Mouse (Mus musculus) Muller cell, postnatal 12 days (primary cell): ENCODE results near the gene Fam71d.

Experiments used
- DNase-seq: peaks from one replicate; pipeline ENCODE4 v3.0.0-alpha.2; 2015; ENCODE audit errors: inconsistent ontology term

Fam71d gene

GRCm38 (mm10) chr12:78691325-78691724, at the start of gene Fam71d:
Gene Fam71d (plus strand): TSS chr12:78691535.
- DNase-seq: peak; percentile 8

- peak; percentile 7 for DNase-seq
Observed at GRCm38 (mm10) chr12:78643691-78644090, 47.6 kb upstream of the Fam71d start.

DNA sequence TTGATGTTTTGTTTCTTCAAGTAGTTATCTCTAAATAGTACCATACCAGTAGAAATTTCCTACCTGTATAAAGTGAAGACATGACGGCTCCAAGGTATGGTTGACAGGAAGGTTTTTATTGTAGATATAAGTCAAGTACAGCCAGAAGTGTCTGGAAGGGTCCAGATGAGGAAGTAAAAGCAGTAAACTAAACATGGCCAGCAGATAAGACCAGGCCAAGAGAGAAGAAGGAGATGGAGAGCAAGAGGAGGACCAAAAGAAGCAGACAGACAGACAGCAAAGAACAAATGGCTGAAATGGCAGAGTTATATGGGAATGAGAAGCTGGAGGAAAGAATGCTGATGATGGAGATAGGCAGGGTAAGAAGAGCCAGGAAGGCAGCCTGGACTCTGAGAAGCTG, 46.1 kb upstream of the Fam71d start:
- no peak for DNase-seq

DNA sequence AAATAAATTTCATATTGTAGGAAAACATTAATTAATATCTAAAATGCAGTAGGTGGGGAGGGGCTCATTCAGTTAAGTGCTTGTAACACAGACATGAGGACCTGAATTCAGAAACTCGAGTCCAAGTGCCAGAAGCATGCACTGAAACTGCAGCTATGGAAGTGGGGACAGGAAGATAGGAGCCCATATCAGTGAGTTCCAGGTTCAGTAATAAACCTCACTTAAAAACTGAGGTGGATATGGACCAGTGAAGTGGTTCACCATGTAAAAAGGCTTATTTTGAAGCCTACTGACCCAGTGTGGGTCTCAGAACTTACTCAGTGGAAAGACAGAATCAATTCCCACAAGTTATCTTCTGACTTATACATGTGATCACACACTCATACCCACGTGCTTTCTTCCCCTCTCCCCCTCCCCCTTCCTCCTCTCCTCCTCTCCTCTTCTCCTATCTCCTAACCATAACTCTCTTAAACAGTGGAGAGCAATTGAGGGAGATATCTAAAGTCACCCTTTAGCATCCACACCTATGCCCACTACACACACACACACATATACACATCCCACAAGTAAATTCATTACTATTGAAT, 31.5 kb upstream of the Fam71d start:
- no peak for DNase-seq

DNA sequence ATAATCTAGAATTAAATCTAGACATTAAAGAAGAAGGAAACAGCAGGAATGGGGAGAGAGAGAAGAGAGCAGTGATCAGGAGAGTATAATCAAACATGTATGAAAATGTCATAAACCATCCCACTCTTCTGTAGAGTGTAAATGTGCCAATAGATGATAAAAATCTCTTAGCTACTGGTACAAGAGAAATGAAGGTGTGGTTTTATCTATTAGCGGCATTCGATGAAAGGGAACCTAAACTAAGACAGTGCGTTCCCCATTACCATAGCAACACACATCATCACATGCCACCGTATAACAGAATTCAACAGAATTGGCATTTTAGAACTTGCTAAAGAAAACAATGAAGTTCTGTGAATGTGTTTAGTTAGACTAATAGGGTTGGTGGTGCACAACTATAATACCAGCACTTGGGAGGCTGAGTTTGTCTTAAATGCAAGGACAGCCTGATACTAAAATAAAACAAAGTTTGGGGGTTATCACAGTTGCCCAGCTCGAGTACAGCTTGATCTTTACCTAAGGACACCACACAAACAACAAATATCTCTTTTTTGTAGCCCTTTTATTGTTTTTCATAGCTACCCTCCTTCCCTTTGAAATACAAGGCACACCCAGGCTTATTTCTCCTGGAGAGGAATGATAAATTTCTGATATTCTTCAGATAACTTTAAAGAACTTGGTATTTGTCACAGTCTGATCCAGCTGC, 13.1 kb upstream of the Fam71d start:
- DNase-seq: no peak

DNA sequence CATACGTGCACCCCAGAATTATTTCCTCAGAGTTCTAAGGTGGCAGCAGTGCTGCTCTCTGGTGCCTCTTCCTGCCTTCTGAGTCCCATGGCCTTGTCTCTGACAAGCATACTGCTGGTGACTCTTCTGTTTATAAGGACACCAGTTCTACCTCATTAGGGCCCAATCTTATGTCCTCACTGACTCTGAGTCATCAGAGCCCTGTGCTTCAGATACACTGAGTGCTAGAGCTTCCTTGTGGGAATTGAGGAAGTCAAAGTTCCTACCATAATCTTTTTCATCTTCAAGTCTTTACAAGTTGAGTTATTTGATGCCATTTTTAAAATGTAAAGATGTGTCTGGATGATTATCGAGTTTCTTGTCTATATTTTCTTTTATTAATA, 12.5 kb upstream of the Fam71d start:
- no peak for DNase-seq

DNA sequence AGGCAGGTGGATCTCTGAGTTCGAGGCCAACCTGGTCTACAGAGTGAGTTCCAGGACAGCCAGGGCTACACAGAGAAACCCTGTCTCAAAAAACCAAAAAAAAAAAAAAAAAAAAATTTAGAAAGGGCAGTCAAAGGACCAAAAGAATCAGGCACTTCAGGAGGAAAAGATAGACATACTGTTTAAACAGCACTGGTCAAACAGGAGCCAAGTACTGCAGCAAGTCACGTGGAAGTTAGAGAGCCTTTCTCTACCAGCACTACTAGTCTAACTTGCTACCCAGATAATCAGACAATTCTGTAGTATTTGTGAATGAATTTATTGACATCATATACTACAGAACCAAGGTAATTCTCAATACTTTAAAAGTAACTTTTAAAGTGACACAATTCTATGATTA, 10.3 kb upstream of the Fam71d start:
- DNase-seq: no peak

GRCm38 (mm10) chr12:78682279-78682678, 9.1 kb upstream of the Fam71d start:
- no peak for DNase-seq

DNA sequence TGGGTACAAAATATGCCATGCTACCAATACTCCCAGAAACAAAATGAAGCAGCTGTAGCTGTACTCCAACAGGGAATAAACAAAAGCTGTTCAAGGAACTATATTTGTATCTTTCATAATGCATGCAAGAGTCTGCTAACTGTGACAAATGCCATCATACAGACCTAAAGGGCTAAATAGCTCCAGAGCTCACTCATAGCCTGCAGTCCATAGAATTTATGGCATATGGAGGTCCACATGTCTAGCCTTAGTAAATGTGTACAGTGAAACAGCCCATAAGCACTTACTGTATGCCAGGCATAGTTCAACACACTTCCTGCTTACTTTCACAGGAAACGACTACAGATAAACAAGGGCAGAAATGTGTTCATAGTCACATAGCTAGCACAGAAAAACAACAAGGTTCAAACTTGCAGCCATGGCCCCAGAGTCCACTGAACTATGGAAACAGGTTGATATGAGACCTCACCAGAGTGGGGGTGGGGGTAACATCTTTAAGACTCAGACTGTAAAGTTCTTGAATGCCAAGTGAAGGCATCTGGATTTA, 5.6 kb upstream of the Fam71d start:
- no peak for DNase-seq

GRCm38 (mm10) chr12:78688876-78689275, 2.5 kb upstream of the Fam71d start:
- no peak for DNase-seq

DNA sequence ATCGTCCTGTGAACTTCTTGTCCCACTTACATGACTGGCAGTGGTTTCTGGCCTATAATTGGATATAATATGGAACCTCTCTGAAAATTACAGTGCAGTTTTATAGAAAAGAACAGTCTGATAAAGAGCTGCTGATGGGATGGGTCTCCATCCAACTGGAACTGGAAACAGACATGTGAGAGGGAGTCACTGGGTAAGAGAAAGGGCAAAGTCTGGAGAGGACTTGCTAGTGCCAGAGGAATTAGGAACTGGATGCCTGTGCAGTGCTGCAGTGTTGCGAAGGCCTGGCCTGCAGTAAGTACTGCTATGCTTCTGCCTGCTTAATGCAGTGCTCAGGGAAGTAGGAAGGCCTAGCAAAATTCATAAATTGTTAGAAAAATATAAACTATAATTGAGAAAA, 1.9 kb downstream of the Fam71d start:
- DNase-seq: no peak

DNA sequence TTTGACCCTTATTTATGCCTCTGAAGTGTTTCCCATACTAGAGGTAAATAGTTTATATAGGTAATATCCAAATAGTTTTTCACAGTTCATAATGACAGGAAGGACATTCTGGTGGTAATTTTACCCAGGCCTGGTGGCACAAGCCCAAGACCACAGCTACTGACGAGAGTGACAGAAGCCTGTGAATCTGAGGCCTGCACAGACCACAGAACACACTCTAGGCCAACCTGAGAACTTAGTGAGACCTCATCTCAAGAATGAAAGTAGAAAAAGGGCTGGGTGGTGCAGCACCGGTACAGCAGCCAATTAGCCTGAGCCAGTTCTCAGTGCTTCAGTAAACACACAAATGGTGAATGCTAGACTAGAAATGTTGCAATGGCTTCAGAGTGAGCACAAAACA, 26.4 kb downstream of the Fam71d start:
- DNase-seq: no peak

DNA sequence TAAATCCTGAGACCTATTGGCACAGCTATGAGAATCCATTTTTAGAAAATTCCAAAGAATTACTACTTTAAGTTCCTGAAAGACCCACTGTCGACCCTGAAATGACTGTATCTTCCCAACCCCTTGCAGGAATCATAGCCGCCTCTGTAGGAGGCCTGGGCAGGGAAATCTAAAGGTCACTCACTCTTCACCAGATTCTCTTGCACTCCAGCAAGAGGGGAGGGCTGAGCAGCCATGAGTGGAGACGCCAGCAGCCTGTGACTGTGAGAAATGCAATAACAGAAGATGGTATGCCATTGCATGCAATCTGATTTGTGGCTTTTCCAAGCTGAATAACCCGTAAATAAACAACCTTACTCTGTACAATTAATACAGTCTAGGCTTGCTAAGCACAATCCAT, 36.4 kb downstream of the Fam71d start:
- DNase-seq: no peak

GRCm38 (mm10) chr12:78739633-78740032, 48.3 kb downstream of the Fam71d start:
- no peak for DNase-seq

DNA sequence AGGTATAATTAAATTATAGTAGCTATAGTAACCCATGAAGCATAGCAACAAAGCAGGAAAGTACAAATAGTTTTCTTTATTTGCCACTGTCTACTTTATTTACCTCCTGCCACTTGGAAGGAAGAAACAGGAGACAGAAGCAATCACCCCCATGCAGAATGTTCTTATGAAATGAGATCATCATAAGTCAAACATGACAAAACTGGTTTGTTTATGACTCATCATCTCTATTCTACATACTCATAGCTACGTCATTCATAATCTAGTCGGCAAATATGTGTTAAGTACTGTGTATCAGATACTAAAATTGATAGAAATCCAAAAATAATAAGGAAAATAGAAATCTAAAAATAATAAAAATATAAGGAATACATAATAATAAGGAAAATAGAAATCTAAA, 49.0 kb downstream of the Fam71d start:
- DNase-seq: no peak

GRCm38 (mm10) chr12:78746226-78746625, 54.9 kb downstream of the Fam71d start:
- no peak for DNase-seq

- no peak for DNase-seq
Observed at GRCm38 (mm10) chr12:78747406-78747805, 56.1 kb downstream of the Fam71d start.

DNA sequence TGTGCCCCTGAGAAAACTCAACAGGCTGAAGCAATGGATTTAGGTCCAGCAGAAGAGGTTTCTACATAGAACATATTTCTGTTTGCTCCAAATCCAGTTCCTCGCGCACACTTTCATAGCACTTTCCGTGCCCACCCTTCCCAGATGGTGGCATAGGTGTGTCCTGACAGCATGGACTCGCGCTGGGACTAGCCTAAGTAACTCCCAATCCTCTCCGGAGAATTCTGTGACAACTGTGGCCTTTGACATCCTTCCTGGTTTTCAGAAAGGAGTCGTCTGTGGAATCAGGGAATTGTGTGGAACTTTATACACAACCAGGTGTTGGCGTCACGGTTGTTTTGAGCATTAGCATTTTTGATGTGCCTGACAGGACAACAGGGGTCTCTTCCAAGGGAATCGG, 56.8 kb downstream of the Fam71d start:
- DNase-seq: no peak

DNA sequence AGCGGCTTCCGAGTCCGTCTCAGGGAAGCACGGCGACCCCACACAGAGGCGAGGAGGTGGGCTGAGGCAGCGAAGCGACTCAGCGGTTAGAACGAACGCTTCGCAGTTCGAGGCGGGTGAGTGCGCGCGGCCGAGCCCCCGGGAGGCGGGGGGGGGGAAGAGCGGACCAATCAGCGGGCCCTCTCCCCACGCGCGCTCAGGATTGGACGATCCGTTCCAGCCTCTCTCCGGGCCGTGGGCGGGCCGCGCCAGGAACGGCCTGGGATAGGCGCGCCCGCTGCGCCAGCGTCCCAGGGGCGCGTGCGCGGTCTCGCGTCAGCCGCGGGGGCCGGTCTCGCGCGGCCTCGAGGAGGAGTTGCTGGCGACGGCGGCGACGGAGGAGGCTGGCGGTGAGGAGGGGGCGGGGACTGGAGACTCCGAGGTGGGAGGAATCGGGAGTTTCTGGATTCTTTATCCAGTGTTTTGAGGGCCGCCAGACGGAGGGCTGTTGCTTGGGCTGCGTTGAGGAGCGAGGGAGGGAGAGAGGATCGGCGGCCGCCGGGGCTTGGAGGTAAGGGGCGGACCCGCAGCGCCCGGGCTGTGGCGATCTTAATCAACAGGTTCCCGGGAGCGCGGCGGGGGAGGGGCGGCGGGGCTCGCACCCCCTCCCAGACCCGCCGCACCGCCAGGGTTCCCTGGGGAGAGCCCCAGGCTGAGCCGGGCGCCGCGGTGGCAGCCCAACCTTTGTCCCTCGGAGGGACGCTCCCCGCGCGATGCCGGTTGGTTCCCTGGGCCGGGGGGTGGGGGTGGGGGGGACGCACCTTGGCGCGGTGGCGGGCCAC, 57.4 kb downstream of the Fam71d start, which contains the start of gene Mpp5:
Mpp5 (plus strand) TSS at position 351 of the 821 bp plus-strand sequence.
- DNase-seq: peak; percentile 99

- peak; percentile 83 for DNase-seq
Observed at GRCm38 (mm10) chr12:78749378-78749801, 58.1 kb downstream of the Fam71d start.

DNA sequence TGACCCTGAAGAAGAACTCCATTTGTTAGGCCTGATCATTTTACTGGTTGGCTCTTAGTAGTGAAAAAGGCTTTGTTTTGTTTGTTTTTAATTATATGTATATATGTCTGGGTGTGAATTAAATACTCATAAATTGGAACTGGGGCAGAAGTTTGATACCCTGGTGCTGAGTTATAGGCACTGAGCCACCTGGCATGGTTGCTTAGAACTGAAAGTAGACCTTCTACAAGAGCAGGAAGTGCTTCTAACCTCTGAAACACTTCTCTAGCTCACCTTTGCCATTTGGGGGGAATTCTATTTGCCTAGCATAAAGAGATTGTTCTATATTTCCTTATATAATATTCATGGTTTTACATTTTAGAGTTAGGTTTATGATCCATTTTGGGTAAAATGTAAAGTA, 70.6 kb downstream of the Fam71d start:
- DNase-seq: no peak

GRCm38 (mm10) chr12:78769031-78769713, 77.8 kb downstream of the Fam71d start:
- DNase-seq: peak; percentile 42
